Mouse (Mus musculus): ENCODE measurements around the gene Gnai1. TPM values are rescaled to one million over a fixed set of nuclear protein-coding genes. Genes with fewer than 3 reads are reported as not detected.

Gnai1 gene
- polyA plus RNA-seq, 1 experiment from 2014 or later = 45.0 TPM

GRCm38 (mm10) chr5:18307229-18307804 lies 52.8 kb downstream of the Gnai1 start:
- no peak for DNase-seq (ENCODE audit: low spot score)
- Histone ChIP-seq H3K9ac (ENCODE audit: low read length) (no peak overlapping the region), H3K36me3 (ENCODE audit: control insufficient read depth, insufficient read depth, low read length) (no peaks in the 10 kb centered on the region), H3K4me3 (ENCODE audit: low read depth, low read length) (no peak overlapping the region), H3K27me3 (replicated peaks; ENCODE audit: control insufficient read depth, insufficient read depth, low read length) (no peaks in the 10 kb centered on the region), H3K4me2 (ENCODE audit: low read length) (no peak overlapping the region), H3K27ac (ENCODE audit: low read depth, low read length) (no peak overlapping the region), H3K4me1 (ENCODE audit: control insufficient read depth, insufficient read depth, low read length) (no peaks in the 10 kb centered on the region), H3K9me3 (replicated peaks; ENCODE audit: control insufficient read depth, low read length) (no peaks in the 10 kb centered on the region)
- WGBS = 77% methylated on average over 1 of the region's 1 CpGs
- no peak for ATAC-seq

- no peaks in the 10 kb centered on the region for H3K4me1 ChIP-seq (ENCODE audit: control insufficient read depth, insufficient read depth, low read length)
- H3K36me3 ChIP-seq (ENCODE audit: control insufficient read depth, insufficient read depth, low read length) = no peaks in the 10 kb centered on the region
- H3K9ac ChIP-seq (ENCODE audit: low read length) = no peak overlapping the region
- no peak for ATAC-seq
- no peaks in the 10 kb centered on the region for H3K27me3 ChIP-seq (replicated peaks; ENCODE audit: control insufficient read depth, insufficient read depth, low read length)
- WGBS = 80% methylated on average over 2 of the region's 2 CpGs
- no peak overlapping the region for H3K4me3 ChIP-seq (ENCODE audit: low read depth, low read length)
- no peak overlapping the region for H3K4me2 ChIP-seq (ENCODE audit: low read length)
- H3K9me3 ChIP-seq (replicated peaks; ENCODE audit: control insufficient read depth, low read length) = no peaks in the 10 kb centered on the region
- no peak overlapping the region for H3K27ac ChIP-seq (ENCODE audit: low read depth, low read length)
- no peak for DNase-seq (ENCODE audit: low spot score)
Observed at GRCm38 (mm10) chr5:18296584-18296983, 63.6 kb downstream of the Gnai1 start.

- WGBS = 53% methylated on average over 5 of the region's 5 CpGs
- peak; percentile 66 for DNase-seq (ENCODE audit: low spot score)
Observed at GRCm38 (mm10) chr5:18292744-18293143, 67.4 kb downstream of the Gnai1 start.

GRCm38 (mm10) chr5:18289530-18289929 lies 70.6 kb downstream of the Gnai1 start:
- Histone ChIP-seq H3K36me3 (ENCODE audit: control insufficient read depth, insufficient read depth, low read length) (peaks cover 4% of the 10 kb centered on the region; the same call in 1 of the 2 replicates), H3K9ac (ENCODE audit: low read length) (no peak overlapping the region), H3K4me3 (ENCODE audit: low read depth, low read length) (no peak overlapping the region), H3K4me2 (ENCODE audit: low read length) (no peak overlapping the region), H3K9me3 (replicated peaks; ENCODE audit: control insufficient read depth, low read length) (no peaks in the 10 kb centered on the region), H3K27ac (ENCODE audit: low read depth, low read length) (no peak overlapping the region), H3K27me3 (replicated peaks; ENCODE audit: control insufficient read depth, insufficient read depth, low read length) (no peaks in the 10 kb centered on the region), H3K4me1 (ENCODE audit: control insufficient read depth, insufficient read depth, low read length) (peaks cover 5% of the 10 kb centered on the region; the same call in 1 of the 2 replicates)
- ATAC-seq (peak; percentile 60), DNase-seq (ENCODE audit: low spot score) (peak; percentile 63)
- 6% methylated on average over 4 of the region's 4 CpGs for WGBS

More at GRCm38 (mm10) chr5:18292744-18293143, 67.4 kb downstream of the Gnai1 start:
- no peak overlapping the region for H3K27ac ChIP-seq (ENCODE audit: low read depth, low read length)
- H3K9ac ChIP-seq (ENCODE audit: low read length) = no peak overlapping the region
- H3K4me3 ChIP-seq (ENCODE audit: low read depth, low read length) = no peak overlapping the region
- H3K36me3 ChIP-seq (ENCODE audit: control insufficient read depth, insufficient read depth, low read length) = no peaks in the 10 kb centered on the region
- no peak overlapping the region for H3K4me2 ChIP-seq (ENCODE audit: low read length)
- no peaks in the 10 kb centered on the region for H3K9me3 ChIP-seq (replicated peaks; ENCODE audit: control insufficient read depth, low read length)
- H3K4me1 ChIP-seq (ENCODE audit: control insufficient read depth, insufficient read depth, low read length) = peaks cover 5% of the 10 kb centered on the region; the same call in 1 of the 2 replicates
- peak; percentile 65; the same call in 1 of the 2 replicates for ATAC-seq
- H3K27me3 ChIP-seq (replicated peaks; ENCODE audit: control insufficient read depth, insufficient read depth, low read length) = no peaks in the 10 kb centered on the region

- no peaks in the 10 kb centered on the region for H3K9me3 ChIP-seq (replicated peaks; ENCODE audit: control insufficient read depth, low read length)
- no peak overlapping the region for H3K9ac ChIP-seq (ENCODE audit: low read length)
- WGBS = 45% methylated on average over 7 of the region's 7 CpGs
- H3K4me1 ChIP-seq (ENCODE audit: control insufficient read depth, insufficient read depth, low read length) = peaks cover 5% of the 10 kb centered on the region; the same call in 1 of the 2 replicates
- no peak overlapping the region for H3K4me3 ChIP-seq (ENCODE audit: low read depth, low read length)
- H3K4me2 ChIP-seq (ENCODE audit: low read length) = no peak overlapping the region
- ATAC-seq (peak; percentile 73), DNase-seq (ENCODE audit: low spot score) (peak; percentile 61)
- no peak overlapping the region for H3K27ac ChIP-seq (ENCODE audit: low read depth, low read length)
- H3K36me3 ChIP-seq (ENCODE audit: control insufficient read depth, insufficient read depth, low read length) = peaks cover 4% of the 10 kb centered on the region; the same call in 1 of the 2 replicates
- H3K27me3 ChIP-seq (replicated peaks; ENCODE audit: control insufficient read depth, insufficient read depth, low read length) = no peaks in the 10 kb centered on the region
Observed at GRCm38 (mm10) chr5:18288694-18289093, 71.5 kb downstream of the Gnai1 start.

GRCm38 (mm10) chr5:18288079-18288478 lies 72.1 kb downstream of the Gnai1 start:
- peak; percentile 22 for DNase-seq (ENCODE audit: low spot score)
- Histone ChIP-seq H3K36me3 (ENCODE audit: control insufficient read depth, insufficient read depth, low read length) (peaks cover 4% of the 10 kb centered on the region; the same call in 1 of the 2 replicates), H3K4me1 (ENCODE audit: control insufficient read depth, insufficient read depth, low read length) (peaks cover 5% of the 10 kb centered on the region; the same call in 1 of the 2 replicates), H3K27me3 (replicated peaks; ENCODE audit: control insufficient read depth, insufficient read depth, low read length) (no peaks in the 10 kb centered on the region), H3K4me3 (ENCODE audit: low read depth, low read length) (no peak overlapping the region), H3K9me3 (replicated peaks; ENCODE audit: control insufficient read depth, low read length) (no peaks in the 10 kb centered on the region), H3K27ac (ENCODE audit: low read depth, low read length) (no peak overlapping the region), H3K4me2 (ENCODE audit: low read length) (no peak overlapping the region), H3K9ac (ENCODE audit: low read length) (no peak overlapping the region)
- ATAC-seq = no peak
- WGBS = 57% methylated on average over 3 of the region's 3 CpGs

- DNase-seq (ENCODE audit: low spot score) (no peak), ATAC-seq (no peak)
- Histone ChIP-seq H3K9ac (ENCODE audit: low read length) (no peak overlapping the region), H3K9me3 (replicated peaks; ENCODE audit: control insufficient read depth, low read length) (no peaks in the 10 kb centered on the region), H3K36me3 (ENCODE audit: control insufficient read depth, insufficient read depth, low read length) (peaks cover 4% of the 10 kb centered on the region; the same call in 1 of the 2 replicates), H3K27me3 (replicated peaks; ENCODE audit: control insufficient read depth, insufficient read depth, low read length) (no peaks in the 10 kb centered on the region), H3K4me3 (ENCODE audit: low read depth, low read length) (no peak overlapping the region), H3K4me1 (ENCODE audit: control insufficient read depth, insufficient read depth, low read length) (no peaks in the 10 kb centered on the region), H3K4me2 (ENCODE audit: low read length) (no peak overlapping the region), H3K27ac (ENCODE audit: low read depth, low read length) (no peak overlapping the region)
- 89% methylated on average over 3 of the region's 3 CpGs for WGBS
Observed at GRCm38 (mm10) chr5:18282095-18282494, 78.1 kb downstream of the Gnai1 start.

GRCm38 (mm10) chr5:18274352-18274940 lies 85.7 kb downstream of the Gnai1 start:
- DNase-seq (ENCODE audit: low spot score) = no peak
- 67% methylated on average over 7 of the region's 7 CpGs for WGBS

More at GRCm38 (mm10) chr5:18274352-18274940, 85.7 kb downstream of the Gnai1 start:
- Histone ChIP-seq H3K9ac (ENCODE audit: low read length) (no peak overlapping the region), H3K9me3 (replicated peaks; ENCODE audit: control insufficient read depth, low read length) (no peaks in the 10 kb centered on the region), H3K36me3 (ENCODE audit: control insufficient read depth, insufficient read depth, low read length) (0 out of 2 replicates have a peak, but pooled peaks cover 3% of the 10 kb centered on the region), H3K4me3 (ENCODE audit: low read depth, low read length) (no peak overlapping the region), H3K4me2 (ENCODE audit: low read length) (no peak overlapping the region), H3K4me1 (ENCODE audit: control insufficient read depth, insufficient read depth, low read length) (no peaks in the 10 kb centered on the region), H3K27ac (ENCODE audit: low read depth, low read length) (no peak overlapping the region), H3K27me3 (replicated peaks; ENCODE audit: control insufficient read depth, insufficient read depth, low read length) (no peaks in the 10 kb centered on the region)
- no peak for ATAC-seq

Data from forebrain, embryonic 14.5 days (tissue).